Mouse (Mus musculus): Measurements from ENCODE around the gene Gdf3.
"Not testable (repeated sequence)": the region's sequence is repeated elsewhere in the genome, so short reads cannot be mapped to it uniquely, and the experiment has no call there.

Gdf3 gene

DNA sequence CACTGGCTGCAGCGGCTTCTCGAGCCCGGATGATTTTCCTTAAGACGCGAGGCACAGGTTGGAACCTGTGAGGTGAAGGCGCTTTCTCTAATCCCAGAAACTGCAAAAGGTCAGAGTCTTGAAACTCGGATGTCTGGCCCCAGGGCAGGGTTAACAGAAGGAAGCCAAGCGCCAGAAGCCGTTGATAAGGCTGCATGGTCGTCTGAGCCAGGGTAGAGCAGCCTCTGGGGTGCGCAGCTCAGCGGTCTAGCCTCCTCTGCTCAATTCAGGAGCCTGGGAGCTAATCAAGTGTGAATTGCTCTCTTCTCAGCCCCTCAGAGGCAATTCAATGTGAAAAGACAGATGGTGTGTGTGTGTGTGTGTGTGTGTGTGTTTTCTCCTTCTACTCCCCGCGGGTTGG, at the start of gene Gdf3:
TSS of gene Gdf3 (minus strand) at position 317 of the 400 bp plus-strand sequence.
- no peak for DNase-seq (ENCODE audit: low read depth, low spot score)

GRCm38 (mm10) chr6:122659567-122659966, 49.7 kb upstream of the Gdf3 start:
- DNase-seq (ENCODE audit: low read depth, low spot score), result no peak

DNA sequence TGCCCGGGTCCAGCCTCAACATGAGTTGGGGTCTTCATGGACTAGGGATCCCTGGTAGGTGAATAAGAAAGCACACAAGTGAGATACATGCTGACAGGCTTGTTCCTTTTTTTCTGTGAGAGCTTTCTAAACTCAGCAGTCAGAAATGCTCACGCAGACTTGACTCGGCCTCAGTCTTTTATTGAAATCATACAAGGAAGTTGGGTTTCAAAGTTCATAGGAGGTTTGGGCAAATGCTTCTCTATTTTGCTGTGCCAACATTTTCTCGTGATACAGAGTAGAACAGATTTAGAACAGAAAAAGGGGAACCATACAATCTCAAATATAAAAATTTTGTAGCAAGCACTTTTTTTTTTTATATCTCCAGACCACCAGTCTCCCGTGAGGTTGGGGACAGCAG, 47.7 kb upstream of the Gdf3 start:
- no peak for DNase-seq (ENCODE audit: low read depth, low spot score)

- no peak for DNase-seq (ENCODE audit: low read depth, low spot score)
These were observed 44.4 kb upstream of the Gdf3 start for GRCm38 (mm10) chr6:122654301-122654700.

GRCm38 (mm10) chr6:122650398-122650980, 40.6 kb upstream of the Gdf3 start:
- DNase-seq (ENCODE audit: low read depth, low spot score), result no peak

DNA sequence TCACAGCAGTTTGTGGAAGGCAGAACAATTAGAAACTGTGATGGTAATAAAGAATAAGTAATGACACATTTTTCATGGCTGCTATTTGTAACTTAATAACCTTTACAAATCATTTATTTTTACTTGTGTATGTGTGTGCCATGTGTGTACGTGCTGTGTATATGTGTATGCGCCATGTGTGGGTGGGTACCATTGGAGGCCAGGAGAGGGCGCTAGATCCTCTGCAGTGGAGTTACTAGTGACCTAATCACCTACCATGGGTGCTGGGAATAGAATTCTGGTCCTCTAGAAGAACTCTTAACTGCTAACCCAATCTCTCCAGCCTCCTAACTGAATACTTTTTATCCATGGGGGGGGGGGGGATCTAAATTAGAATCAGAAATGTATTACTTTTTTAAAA, 40.0 kb upstream of the Gdf3 start:
- no peak for DNase-seq (ENCODE audit: low read depth, low spot score)

GRCm38 (mm10) chr6:122644196-122644595, 34.3 kb upstream of the Gdf3 start:
- DNase-seq (ENCODE audit: low read depth, low spot score), result not testable (repeated sequence)

GRCm38 (mm10) chr6:122637566-122637965, 27.7 kb upstream of the Gdf3 start:
- DNase-seq (ENCODE audit: low read depth, low spot score), result not testable (repeated sequence)

DNA sequence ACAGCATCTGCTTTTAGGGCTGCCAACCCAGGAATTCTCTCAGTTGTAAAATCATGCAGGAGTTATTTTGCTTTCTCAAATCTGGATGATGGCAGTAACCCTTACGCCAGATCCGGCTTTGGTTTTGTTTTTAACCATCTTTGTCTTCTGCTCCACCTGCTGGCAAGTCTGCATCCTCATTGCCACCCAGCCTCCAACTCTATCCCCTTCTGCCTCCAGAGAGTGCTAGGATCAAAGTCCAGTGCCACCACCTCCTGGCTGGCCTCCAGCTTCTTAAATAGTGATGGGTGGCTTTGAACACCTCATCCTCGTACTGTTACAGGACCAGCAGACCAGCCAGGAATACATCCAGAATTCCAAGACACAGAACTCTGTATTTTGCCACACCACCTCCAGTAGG, 26.8 kb upstream of the Gdf3 start:
- DNase-seq (ENCODE audit: low read depth, low spot score), result no peak

DNA sequence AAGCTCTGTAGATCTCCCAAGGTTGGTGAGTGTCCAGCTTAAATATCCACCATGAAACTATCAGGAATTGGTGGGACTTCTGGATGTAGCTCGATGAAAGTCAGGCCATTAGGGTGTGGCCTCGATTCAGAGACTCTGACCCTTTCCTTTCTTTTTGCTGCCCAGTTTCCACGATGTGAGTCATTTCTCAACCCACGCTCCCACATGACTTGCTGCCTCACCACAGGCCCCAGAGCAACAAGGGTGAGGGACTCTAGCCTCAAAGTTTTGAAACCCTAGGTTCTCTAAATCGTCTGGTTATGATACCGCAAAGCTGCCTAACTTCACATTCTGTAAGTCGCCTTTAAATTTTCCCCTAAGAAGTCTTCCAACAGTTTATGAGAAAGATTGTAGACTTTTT, 25.4 kb upstream of the Gdf3 start:
- DNase-seq (ENCODE audit: low read depth, low spot score), result no peak

DNA sequence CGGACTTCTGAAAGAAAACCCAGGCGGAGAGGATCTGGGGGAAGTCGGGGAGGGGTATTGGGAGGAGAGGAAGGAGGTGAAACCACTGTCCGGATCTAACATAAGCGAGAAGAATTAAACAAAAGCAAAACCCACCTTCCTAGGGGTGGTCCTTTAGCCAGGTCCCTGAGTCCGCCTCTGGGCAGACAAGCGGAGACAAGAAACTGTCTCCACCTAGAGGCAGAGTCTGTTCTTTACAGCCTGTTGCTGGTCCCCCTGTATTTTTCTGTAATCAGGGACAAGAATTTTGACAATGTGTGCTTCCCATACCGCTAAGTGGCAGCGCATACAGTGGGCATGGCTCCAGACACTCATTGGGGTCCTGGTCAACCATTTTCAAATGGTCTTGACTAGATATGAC, 23.5 kb upstream of the Gdf3 start:
- DNase-seq (ENCODE audit: low read depth, low spot score), result no peak

GRCm38 (mm10) chr6:122627469-122628108, 17.7 kb upstream of the Gdf3 start:
- no peak for DNase-seq (ENCODE audit: low read depth, low spot score)

GRCm38 (mm10) chr6:122626110-122626509, 16.2 kb upstream of the Gdf3 start, which contains the start of gene Dppa3:
Dppa3 (plus strand) TSS chr6:122626410.
- DNase-seq (ENCODE audit: low read depth, low spot score), result no peak

- DNase-seq (ENCODE audit: low read depth, low spot score), result no peak
These were observed 15.3 kb upstream of the Gdf3 start for GRCm38 (mm10) chr6:122625156-122625555.

DNA sequence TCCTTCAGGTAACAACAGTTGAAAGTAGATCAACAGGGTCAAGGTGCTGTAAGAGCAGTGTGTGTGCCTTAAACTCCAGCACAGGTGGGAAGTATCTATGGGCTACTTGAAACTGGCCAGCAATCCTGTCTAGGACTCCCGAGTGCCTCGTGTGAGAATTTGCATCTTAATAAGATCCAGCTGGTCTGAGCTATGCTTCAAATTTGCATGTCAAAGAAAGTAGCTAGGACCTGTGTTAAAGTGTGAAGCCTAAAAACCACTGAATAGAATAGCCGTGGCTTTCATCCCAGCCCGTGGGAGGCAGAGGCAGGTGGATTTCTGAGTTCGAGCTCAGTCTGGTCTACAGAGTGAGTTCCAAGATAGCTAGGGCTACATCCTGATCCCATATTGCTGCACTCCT, 14.6 kb upstream of the Gdf3 start:
- no peak for DNase-seq (ENCODE audit: low read depth, low spot score)

- DNase-seq (ENCODE audit: low read depth, low spot score), result no peak
These were observed 11.2 kb upstream of the Gdf3 start for GRCm38 (mm10) chr6:122621066-122621465.

DNA sequence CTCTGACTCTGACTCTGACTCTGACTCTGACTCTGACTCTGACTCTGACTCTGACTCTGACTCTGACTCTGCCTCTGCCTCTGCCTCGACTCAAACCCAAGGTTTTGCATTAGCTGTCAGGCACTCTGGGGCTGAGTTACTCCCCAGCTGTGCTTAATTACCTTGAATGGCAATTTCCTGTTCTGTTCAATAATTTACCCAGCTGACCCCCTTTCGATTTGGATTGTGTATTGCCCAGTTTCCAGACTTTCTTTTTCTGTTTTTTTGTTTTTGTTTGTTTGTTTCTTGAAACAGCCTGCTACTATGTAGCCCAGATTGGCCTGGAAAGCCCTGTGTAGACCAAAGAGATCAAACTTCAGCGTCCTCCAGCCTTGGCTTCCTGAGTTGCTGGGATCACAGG, 6.1 kb upstream of the Gdf3 start:
- DNase-seq (ENCODE audit: low read depth, low spot score), result no peak

GRCm38 (mm10) chr6:122614047-122614446, 4.2 kb upstream of the Gdf3 start:
- no peak for DNase-seq (ENCODE audit: low read depth, low spot score)

- DNase-seq (ENCODE audit: low read depth, low spot score), result no peak
These were observed 2.5 kb upstream of the Gdf3 start for GRCm38 (mm10) chr6:122612426-122612825.

GRCm38 (mm10) chr6:122609377-122609728, 534 bp downstream of the Gdf3 start:
- no peak for DNase-seq (ENCODE audit: low read depth, low spot score)

DNA sequence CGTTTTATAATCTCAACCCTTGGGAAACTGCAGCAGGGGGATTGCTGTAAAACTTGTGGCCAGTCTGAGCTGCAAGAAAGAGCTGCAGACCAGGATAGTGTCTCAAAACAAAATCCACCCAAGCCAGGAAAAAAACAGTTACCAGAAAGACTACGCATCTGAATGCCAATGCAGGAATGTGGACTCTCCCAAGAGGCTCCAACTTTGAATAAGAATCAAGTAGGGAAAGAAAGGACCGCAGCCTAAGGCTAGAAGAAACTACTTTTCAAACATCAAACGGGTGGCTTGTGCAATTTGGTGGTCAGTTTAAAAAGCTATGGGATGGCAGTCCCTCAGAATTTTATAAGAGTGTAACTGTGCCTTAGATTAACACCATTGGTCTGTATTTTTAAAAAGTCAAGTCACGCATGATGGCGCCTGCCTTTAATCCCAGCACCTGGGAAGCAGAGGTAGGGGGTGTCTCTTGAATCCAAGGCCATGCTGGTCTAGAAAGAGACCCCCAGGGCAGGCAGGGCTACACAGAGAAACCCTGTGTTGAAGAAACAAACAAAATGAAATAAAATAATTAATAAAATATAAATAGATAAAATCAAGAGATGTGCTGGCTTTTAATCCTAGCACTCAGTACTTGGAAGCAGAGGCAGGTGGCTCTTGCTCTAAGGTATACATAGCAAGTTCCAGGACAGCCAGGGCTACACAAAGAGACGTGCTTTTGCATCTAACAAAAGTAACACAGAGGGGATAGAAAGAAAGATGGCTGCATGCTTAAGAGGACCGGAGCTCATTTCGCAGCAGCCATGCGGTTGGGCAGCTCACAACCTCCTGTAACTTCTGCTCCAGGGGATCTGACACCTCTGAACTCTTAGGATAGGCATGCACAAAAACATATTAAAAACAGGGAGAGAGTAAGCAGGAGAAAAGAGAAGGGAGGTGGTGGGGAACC, 1.2 kb downstream of the Gdf3 start:
- DNase-seq (ENCODE audit: low read depth, low spot score), result no peak

DNA sequence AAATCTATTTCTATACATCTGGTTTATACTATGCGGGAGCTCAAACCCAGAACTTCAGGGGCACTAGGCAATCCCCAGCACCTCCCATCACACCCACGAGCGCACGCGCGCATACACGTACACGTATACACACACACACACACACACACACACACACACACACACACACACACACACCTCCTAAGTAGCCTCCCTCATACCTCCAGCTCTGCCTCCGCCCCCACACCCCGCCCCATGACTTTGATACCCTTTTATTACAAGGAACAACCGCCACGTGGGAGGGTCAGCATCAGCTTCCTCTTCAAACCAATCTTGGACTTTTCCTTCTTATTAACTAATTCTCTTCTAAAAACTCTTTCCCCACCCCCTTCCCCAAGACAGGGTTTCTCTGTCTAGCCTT, 2.2 kb downstream of the Gdf3 start:
- no peak for DNase-seq (ENCODE audit: low read depth, low spot score)

DNA sequence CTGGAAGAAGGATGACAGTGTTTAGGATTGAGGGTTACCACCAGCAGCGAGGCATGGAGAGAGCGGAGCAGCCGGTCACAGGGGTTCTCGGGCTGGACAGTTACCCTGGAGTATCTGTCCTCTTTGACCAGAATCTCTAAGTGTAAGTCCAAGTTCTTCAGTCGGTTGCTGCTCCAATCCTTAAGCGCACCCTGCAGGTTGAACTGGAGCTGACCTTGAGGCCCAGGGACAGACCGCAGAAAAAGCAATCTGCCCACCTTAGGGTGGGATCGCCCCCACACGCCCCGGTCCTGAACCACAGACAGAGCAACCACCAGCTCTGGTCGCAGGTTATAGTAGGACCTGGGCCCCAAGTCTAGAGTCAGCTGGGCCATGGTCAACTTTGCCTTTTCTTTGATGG, 3.2 kb downstream of the Gdf3 start:
- no peak for DNase-seq (ENCODE audit: low read depth, low spot score)
